Comparison of ENCODE assay signal across 10 mouse cellular contexts in the genomic region with DNA sequence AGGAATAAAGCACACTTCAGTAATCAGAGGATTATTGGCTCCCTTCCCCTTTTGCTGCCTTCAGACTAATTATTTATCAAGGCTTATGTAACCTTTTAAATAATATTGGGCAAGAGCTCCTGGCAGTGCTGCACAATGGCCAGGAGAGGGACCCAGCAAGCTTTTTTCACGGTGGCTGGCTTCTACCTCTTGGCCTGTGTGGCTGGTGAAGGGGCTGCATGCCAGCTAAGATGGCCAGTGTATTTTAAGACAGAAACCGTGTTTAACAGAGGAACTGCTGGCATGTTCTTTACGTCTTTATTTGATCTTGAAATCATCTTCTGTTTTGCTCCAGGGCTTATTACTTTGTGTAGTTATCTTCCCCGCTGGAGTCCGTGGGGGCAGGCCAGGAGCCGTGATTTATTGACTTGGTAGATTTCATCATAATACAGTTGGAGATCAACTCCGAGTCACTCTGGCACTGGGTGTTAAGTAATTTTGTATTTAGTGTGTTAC. TPM values are rescaled to one million over a fixed set of nuclear protein-coding genes. Genes with fewer than 3 reads are reported as not detected.
DNase-seq lines count a peak whose midpoint lies in the region; ATAC-seq and TF ChIP-seq lines count a peak whose summit lies in the region.
"Had no signal": no experiment of that assay in that cellular context is flagged by ENCODE, and none has a peak within 500 bp of the region (broad histone marks: within the 10 kb centered on the region; RNA-seq: fewer than 3 reads in every experiment).

No protein-coding gene starts in this region.

- H3K27ac ChIP-seq in neural tube, embryonic 11.5 days (ENCODE audit: low read depth, low read length), result no peak overlapping the region
- no peak overlapping the region for H3K27ac ChIP-seq in neural tube, embryonic 15.5 days (replicated peaks)
- no peak overlapping the region for H3K27ac ChIP-seq in embryonic fibroblast, embryonic 13.5 days (ENCODE audit: insufficient read depth, low read length)
- H3K27ac ChIP-seq: embryonic facial prominence, embryonic 13.5 days; liver, embryonic 13.5 days had no signal

- peaks cover 10% of the 10 kb centered on the region for H3K36me3 ChIP-seq in neural tube, embryonic 11.5 days (ENCODE audit: control insufficient read depth, insufficient read depth, low read length)
- H3K36me3 ChIP-seq in neural tube, embryonic 15.5 days, result peaks cover 73% of the 10 kb centered on the region

- 0 out of 2 replicates have a peak, but pooled peaks have one; percentile 16 for TF ChIP-seq CTCF in embryonic fibroblast, embryonic 13.5 days (IDR thresholded peaks at IDR 0.05; ENCODE audit: borderline replicate concordance, insufficient read depth, low read length)

- H3K9ac ChIP-seq in neural tube, embryonic 11.5 days (ENCODE audit: low read length), result no peak overlapping the region
- H3K9ac ChIP-seq in neural tube, embryonic 15.5 days (replicated peaks), result no peak overlapping the region
- H3K9ac ChIP-seq: embryonic facial prominence, embryonic 13.5 days; liver, embryonic 13.5 days had no signal

- TF ChIP-seq POLR2A in embryonic fibroblast, embryonic 13.5 days (IDR thresholded peaks at IDR 0.05; ENCODE audit: low read depth, low read length), result no peak

- 82% methylated on average over 7 of the region's 7 CpGs for WGBS in neural tube, embryonic 11.5 days
- WGBS in neural tube, embryonic 15.5 days, result 67% methylated on average over 7 of the region's 7 CpGs

- no peaks in the 10 kb centered on the region for H3K4me1 ChIP-seq in neural tube, embryonic 11.5 days (ENCODE audit: control insufficient read depth, insufficient read depth, low read length)
- H3K4me1 ChIP-seq in neural tube, embryonic 15.5 days, result 0 out of 2 replicates have a peak, but pooled peaks cover 3% of the 10 kb centered on the region
- no peaks in the 10 kb centered on the region for H3K4me1 ChIP-seq in embryonic fibroblast, embryonic 13.5 days (ENCODE audit: control insufficient read depth, insufficient read depth, low read length)
- H3K4me1 ChIP-seq: embryonic facial prominence, embryonic 13.5 days had no signal

- no peak for ATAC-seq in neural tube, embryonic 11.5 days (ENCODE audit: insufficient read depth, low FRiP score, low TSS enrichment)
- no peak for ATAC-seq in neural tube, embryonic 15.5 days (ENCODE audit: low FRiP score)

- no peak overlapping the region for H3K4me2 ChIP-seq in neural tube, embryonic 11.5 days (ENCODE audit: low read depth)
- no peak overlapping the region for H3K4me2 ChIP-seq in neural tube, embryonic 15.5 days
- H3K4me2 ChIP-seq: embryonic facial prominence, embryonic 13.5 days; liver, embryonic 13.5 days had no signal

- H3K9me3 ChIP-seq in neural tube, embryonic 11.5 days (ENCODE audit: control insufficient read depth, low read length), result no peaks in the 10 kb centered on the region
- no peaks in the 10 kb centered on the region for H3K9me3 ChIP-seq in neural tube, embryonic 15.5 days (replicated peaks)
- H3K9me3 ChIP-seq: embryonic facial prominence, embryonic 13.5 days; liver, embryonic 13.5 days had no signal

- no peak overlapping the region for H3K4me3 ChIP-seq in neural tube, embryonic 11.5 days (ENCODE audit: low read depth, low read length)
- no peak overlapping the region for H3K4me3 ChIP-seq in neural tube, embryonic 15.5 days (replicated peaks)
- no peak overlapping the region for H3K4me3 ChIP-seq in embryonic fibroblast, embryonic 13.5 days (ENCODE audit: insufficient read depth, low read length)
- H3K4me3 ChIP-seq: embryonic facial prominence, embryonic 13.5 days; liver, embryonic 13.5 days had no signal

- H3K27me3 ChIP-seq in neural tube, embryonic 11.5 days (ENCODE audit: control insufficient read depth, insufficient read depth, low read length), result no peaks in the 10 kb centered on the region
- H3K27me3 ChIP-seq in neural tube, embryonic 15.5 days (replicated peaks), result no peaks in the 10 kb centered on the region
- H3K27me3 ChIP-seq: embryonic facial prominence, embryonic 13.5 days; liver, embryonic 13.5 days had no signal

- peak; percentile 25 for DNase-seq in neural tube, embryonic 11.5 days (ENCODE audit: low spot score)
- peak; percentile 73 for DNase-seq in adrenal gland, postnatal 10 days
- DNase-seq in kidney, postnatal 14 days, result peak; percentile 73
- peak; percentile 75 for DNase-seq in lung, postnatal 25 days (ENCODE audit: low spot score)
- DNase-seq in embryo, embryonic 11 days, result no peak
- DNase-seq in spleen, adult 18-20 months, result no peak
- DNase-seq: liver, embryonic 13.5 days had no signal

RNA-seq across cellular contexts. Expression of gene Crcp, which starts 15.2 kb away (rescaled TPM):
- polyA plus RNA-seq in neural tube, embryonic 11.5 days (2014; fragmentation: Nextera tagmentation; extraction: Ambion mirVana), result 38.6 and 43.2 TPM in 2 replicates
- polyA plus RNA-seq in neural tube, embryonic 15.5 days (2015; fragmentation: Nextera tagmentation; extraction: Ambion mirVana), result 73.4 and 80.4 TPM in 2 replicates
- 10 to 100 TPM; 27.7 to 34.4 TPM for total RNA-seq in adrenal gland, postnatal 10 days (2021)
- polyA plus RNA-seq in embryonic fibroblast, embryonic 13.5 days (2011; ENCODE audit: insufficient read length, low read depth, missing spikeins), result 30.8 and 36.5 TPM in 2 replicates

RNA-seq across cellular contexts. Expression of gene Asl, which starts 15.2 kb away (rescaled TPM):
- polyA plus RNA-seq in neural tube, embryonic 11.5 days (2014; fragmentation: Nextera tagmentation; extraction: Ambion mirVana), result 30.8 and 32.2 TPM in 2 replicates
- polyA plus RNA-seq in neural tube, embryonic 15.5 days (2015; fragmentation: Nextera tagmentation; extraction: Ambion mirVana), result 38.7 and 46.2 TPM in 2 replicates
- total RNA-seq in adrenal gland, postnatal 10 days (2021), result 100 to 1,000 TPM; 120 to 174 TPM
- polyA plus RNA-seq in embryonic fibroblast, embryonic 13.5 days (2011; ENCODE audit: insufficient read length, low read depth, missing spikeins), result 32.6 and 41.4 TPM in 2 replicates

RNA-seq across cellular contexts. Expression of gene Tpst1, which starts 28.9 kb away (rescaled TPM):
- polyA plus RNA-seq in neural tube, embryonic 11.5 days (2014; fragmentation: Nextera tagmentation; extraction: Ambion mirVana), result 57.0 and 63.1 TPM in 2 replicates
- 58.8 and 59.2 TPM in 2 replicates for polyA plus RNA-seq in neural tube, embryonic 15.5 days (2015; fragmentation: Nextera tagmentation; extraction: Ambion mirVana)
- 10 to 100 TPM; 35.1 to 40.0 TPM for total RNA-seq in adrenal gland, postnatal 10 days (2021)
- 34.0 and 44.9 TPM in 2 replicates for polyA plus RNA-seq in embryonic fibroblast, embryonic 13.5 days (2011; ENCODE audit: insufficient read length, low read depth, missing spikeins)

RNA-seq across cellular contexts. Expression of gene Gusb, which starts 41.4 kb away (rescaled TPM):
- 35.1 and 35.9 TPM in 2 replicates for polyA plus RNA-seq in neural tube, embryonic 11.5 days (2014; fragmentation: Nextera tagmentation; extraction: Ambion mirVana)
- polyA plus RNA-seq in neural tube, embryonic 15.5 days (2015; fragmentation: Nextera tagmentation; extraction: Ambion mirVana), result 37.8 and 45.4 TPM in 2 replicates
- total RNA-seq in adrenal gland, postnatal 10 days (2021), result 10 to 100 TPM; 41.0 to 44.6 TPM
- 43.4 and 49.9 TPM in 2 replicates for polyA plus RNA-seq in embryonic fibroblast, embryonic 13.5 days (2011; ENCODE audit: insufficient read length, low read depth, missing spikeins)

Comparison
In these comparisons a context has a peak if more than half of its experiments do, and no peak if none do; other contexts are left out.
1. DNase-seq: peak in neural tube, embryonic 11.5 days (single experiment), adrenal gland, postnatal 10 days (single experiment), kidney, postnatal 14 days (single experiment) and lung, postnatal 25 days (single experiment); none in embryo, embryonic 11 days (single experiment) and spleen, adult 18-20 months (0 of 2).